Mouse (Mus musculus): Measurements from ENCODE around the gene Gm3115. TPM values are rescaled to one million over a fixed set of nuclear protein-coding genes. Genes with fewer than 3 reads are reported as not detected.
"Not testable (repeated sequence)": the region's sequence is repeated elsewhere in the genome, so short reads cannot be mapped to it uniquely, and the experiment has no call there.

Gene Gm3115
- polyA plus RNA-seq (2015; fragmentation: Nextera tagmentation; extraction: Ambion mirVana), result not detected in 2 replicates

GRCm38 (mm10) chr14:4083820-4084219, at the start of gene Gm3115:
Gene Gm3115, plus strand, starts transcription at chr14:4084120.
- not testable (repeated sequence) for H3K27ac ChIP-seq, DNase-seq
- WGBS (ENCODE audit: insufficient replicate concordance), result 34% methylated on average over 3 of the region's 3 CpGs

GRCm38 (mm10) chr14:4110426-4110825, 26.5 kb downstream of the Gm3115 start, which contains the start of gene Gm8108:
Gene Gm8108, plus strand, starts transcription at chr14:4110526.
- H3K27ac ChIP-seq; H3K4me1 ChIP-seq (replicated peaks); H3K4me3 ChIP-seq (replicated peaks); H3K4me2 ChIP-seq; H3K36me3 ChIP-seq; ATAC-seq (ENCODE audit: low read depth); H3K9ac ChIP-seq; H3K9me3 ChIP-seq (replicated peaks); H3K27me3 ChIP-seq; DNase-seq: not testable (repeated sequence)
- WGBS (ENCODE audit: insufficient replicate concordance), result 3% methylated on average over 26 of the region's 37 CpGs

More at GRCm38 (mm10) chr14:4083820-4084219, at the start of gene Gm3115:
- not testable (repeated sequence) for H3K4me3 ChIP-seq (replicated peaks); H3K9me3 ChIP-seq (replicated peaks); H3K4me2 ChIP-seq; H3K36me3 ChIP-seq; ATAC-seq (ENCODE audit: low read depth); H3K4me1 ChIP-seq (replicated peaks); H3K9ac ChIP-seq; H3K27me3 ChIP-seq

GRCm38 (mm10) chr14:4141646-4142045, 57.7 kb downstream of the Gm3115 start:
- DNase-seq; H3K4me3 ChIP-seq (replicated peaks); H3K27ac ChIP-seq; H3K4me2 ChIP-seq; H3K9me3 ChIP-seq (replicated peaks); H3K4me1 ChIP-seq (replicated peaks); ATAC-seq (ENCODE audit: low read depth); H3K9ac ChIP-seq; H3K27me3 ChIP-seq; H3K36me3 ChIP-seq: not testable (repeated sequence)
- WGBS (ENCODE audit: insufficient replicate concordance), result 75% methylated on average over 4 of the region's 4 CpGs

Other genes with a start within 250 kb of the Gm3115 start
- 0.09 TPM in 1 of 2 replicates, not detected in the other for gene Gm3033, start 237.9 kb upstream of the Gm3115 start, polyA plus RNA-seq (2015; fragmentation: Nextera tagmentation; extraction: Ambion mirVana)
- not detected in 2 replicates for gene Gm2916, start 199.9 kb upstream of the Gm3115 start, polyA plus RNA-seq (2015; fragmentation: Nextera tagmentation; extraction: Ambion mirVana)
- not detected in 2 replicates for gene Gm3029, start 152.4 kb upstream of the Gm3115 start, polyA plus RNA-seq (2015; fragmentation: Nextera tagmentation; extraction: Ambion mirVana)
- not detected in 2 replicates for gene Gm3095, start 120.6 kb upstream of the Gm3115 start, polyA plus RNA-seq (2015; fragmentation: Nextera tagmentation; extraction: Ambion mirVana)
- gene Gm3099, start 85.7 kb upstream of the Gm3115 start, polyA plus RNA-seq (2015; fragmentation: Nextera tagmentation; extraction: Ambion mirVana), result not detected in 2 replicates
- not detected in 2 replicates for gene Gm5796, start 60.2 kb upstream of the Gm3115 start, polyA plus RNA-seq (2015; fragmentation: Nextera tagmentation; extraction: Ambion mirVana)
- gene Gm8108, start 26.4 kb downstream of the Gm3115 start, polyA plus RNA-seq (2015; fragmentation: Nextera tagmentation; extraction: Ambion mirVana), result not detected in 2 replicates
- not detected in 2 replicates for gene Gm3127, start 80.9 kb downstream of the Gm3115 start, polyA plus RNA-seq (2015; fragmentation: Nextera tagmentation; extraction: Ambion mirVana)
- gene Gm2974, start 98.5 kb downstream of the Gm3115 start, polyA plus RNA-seq (2015; fragmentation: Nextera tagmentation; extraction: Ambion mirVana), result not detected in 2 replicates
- gene Gm3138, start 165.5 kb downstream of the Gm3115 start, polyA plus RNA-seq (2015; fragmentation: Nextera tagmentation; extraction: Ambion mirVana), result not detected in 2 replicates
- gene Gm3149, start 233.2 kb downstream of the Gm3115 start, polyA plus RNA-seq (2015; fragmentation: Nextera tagmentation; extraction: Ambion mirVana), result not detected in 2 replicates

All from liver, embryonic 13.5 days (tissue).